Mouse (Mus musculus) heart, embryonic 14.5 days (tissue): ENCODE data around the gene Ankrd35. TPM values are rescaled to one million over a fixed set of nuclear protein-coding genes. Genes with fewer than 3 reads are reported as not detected.

Experiments used
- ATAC-seq: fragments of 200-750 bp; cut with Nextera tagmentation; 2 replicates; pipeline ENCODE4 v1.8.0; 2017; ENCODE audit warnings: low read depth, moderate TSS enrichment; ENCODE audit not compliant: insufficient number of reproducible peaks, insufficient read depth, low FRiP score
- H3K27ac ChIP-seq, 2 experiments: fragments of 200-500 bp in 1 of 2; fragments of 300-500 bp in 1 of 2; sonication (generic) in 1 of 2; replicated peaks in 1 of 2; 2 replicates each; pipeline ENCODE4 v1.5.1; 2012 to 2014; ENCODE audit warnings: low read depth in 2 of 2, low read length in 2 of 2, control low read depth in 1 of 2, mild to moderate bottlenecking in 1 of 2, mixed read lengths in 1 of 2; ENCODE audit not compliant: control insufficient read depth in 1 of 2, insufficient read depth in 1 of 2
- H3K27me3 ChIP-seq: fragments of 300-500 bp; sonication (generic); 2 replicates; pipeline ENCODE4 v1.6.1; 2014; ENCODE audit warnings: mild to moderate bottlenecking, low read length, control low read depth; ENCODE audit not compliant: control insufficient read depth, insufficient read depth
- H3K36me3 ChIP-seq: fragments of 300-500 bp; sonication (generic); 2 replicates; pipeline ENCODE4 v1.6.1; 2014; ENCODE audit warnings: mild to moderate bottlenecking, control low read depth, low read length, mixed read lengths; ENCODE audit not compliant: control insufficient read depth, insufficient read depth
- H3K4me1 ChIP-seq, 2 experiments: fragments of 200-500 bp in 1 of 2; fragments of 300-500 bp in 1 of 2; sonication (generic) in 1 of 2; 2 replicates each; pipeline ENCODE4 v1.6.1; 2012 to 2014; ENCODE audit warnings: low read length in 2 of 2, control low read depth in 1 of 2, mixed read lengths in 1 of 2; ENCODE audit not compliant: control insufficient read depth in 2 of 2, insufficient read depth in 2 of 2
- H3K4me2 ChIP-seq: fragments of 300-500 bp; sonication (generic); 2 replicates; pipeline ENCODE4 v1.6.1; 2014; ENCODE audit warnings: mild to moderate bottlenecking, low read length
- H3K4me3 ChIP-seq, 2 experiments: fragments of 200-500 bp in 1 of 2; fragments of 300-500 bp in 1 of 2; sonication (generic) in 1 of 2; 2 replicates each; pipeline ENCODE4 v1.5.1; 2012 to 2014; ENCODE audit warnings: low read length in 2 of 2, mild to moderate bottlenecking in 2 of 2, control low read depth in 1 of 2, low read depth in 1 of 2, moderate library complexity in 1 of 2; ENCODE audit not compliant: control insufficient read depth in 1 of 2, insufficient read depth in 1 of 2
- H3K9ac ChIP-seq: fragments of 300-500 bp; sonication (generic); 2 replicates; pipeline ENCODE4 v1.6.1; 2014; ENCODE audit warnings: mild to moderate bottlenecking, low read length
- H3K9me3 ChIP-seq: fragments of 300-500 bp; sonication (generic); 2 replicates; pipeline ENCODE4 v1.6.1; 2016; ENCODE audit warnings: low read length, control low read depth; ENCODE audit not compliant: control insufficient read depth
- WGBS: fragments of 180-500 bp; shearing (Covaris S2); extraction: QIAGEN DNeasy Blood & Tissue Kit; methylation state at CpG from one replicate; pipeline ENCODE4 v1.1.7; 2014; 5-methylcytosine and 5-hydroxymethylcytosine counted together
- polyA plus RNA-seq: library from polyadenylated mRNA; unstranded; fragments of >200 nt; fragmentation: Nextera tagmentation; extraction: Ambion mirVana; gene quantifications from 2 replicates; pipeline ENCODE4 v1.2.1, GENCODE M21; 2014

The Ankrd35 gene
- polyA plus RNA-seq, 1 experiment from 2014 or later, result 0.23 TPM

DNA sequence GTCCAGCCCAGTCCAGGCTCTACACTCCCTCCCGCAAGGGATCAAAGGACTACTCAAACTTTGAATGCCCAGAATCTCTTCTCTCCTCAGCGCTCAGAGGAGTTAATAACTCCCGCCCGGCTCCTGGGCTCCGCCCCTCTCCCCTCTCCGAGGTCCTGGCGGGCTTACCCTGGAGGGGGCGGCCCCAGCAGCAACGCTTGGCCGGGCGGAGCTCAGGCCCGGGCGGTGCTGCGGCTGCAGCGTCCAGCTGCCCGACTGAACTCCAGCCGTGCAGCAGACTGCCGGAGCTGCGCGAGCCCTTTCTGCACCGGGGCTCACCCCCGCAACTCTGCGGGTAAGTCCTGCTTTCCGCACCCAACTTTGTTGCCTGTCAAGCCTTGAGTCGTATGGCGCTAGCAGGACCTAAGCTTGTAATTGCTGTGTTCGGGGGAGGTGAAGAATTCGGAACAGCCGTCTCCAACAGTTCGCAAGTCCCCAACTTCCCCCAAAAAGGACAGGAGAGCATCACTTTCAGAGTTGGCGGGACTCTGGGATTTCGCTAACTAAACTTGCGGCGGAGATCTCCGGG lies 26.4 kb downstream of the Ankrd35 start, which contains the start of gene Pias3:
TSS of gene Pias3 (plus strand) at position 187 of the 568 bp plus-strand sequence.
- peak; percentile 86 for ATAC-seq
- WGBS, result under 1% methylated on average over 35 of the region's 35 CpGs
- Histone ChIP-seq H3K9ac (peak within 1 kb of the TSS; percentile 76), H3K4me1 (peaks cover 4 to 20% of the 10 kb centered on the region in 2 experiments), H3K36me3 (peaks cover 21% of the 10 kb centered on the region), H3K9me3 (no peaks in the 10 kb centered on the region), H3K4me3 (peak within 1 kb of the TSS; percentile 81 to 85), H3K27ac (peak within 1 kb of the TSS; percentile 92 to 95), H3K4me2 (peak within 1 kb of the TSS; percentile 82), H3K27me3 (no peaks in the 10 kb centered on the region)

DNA sequence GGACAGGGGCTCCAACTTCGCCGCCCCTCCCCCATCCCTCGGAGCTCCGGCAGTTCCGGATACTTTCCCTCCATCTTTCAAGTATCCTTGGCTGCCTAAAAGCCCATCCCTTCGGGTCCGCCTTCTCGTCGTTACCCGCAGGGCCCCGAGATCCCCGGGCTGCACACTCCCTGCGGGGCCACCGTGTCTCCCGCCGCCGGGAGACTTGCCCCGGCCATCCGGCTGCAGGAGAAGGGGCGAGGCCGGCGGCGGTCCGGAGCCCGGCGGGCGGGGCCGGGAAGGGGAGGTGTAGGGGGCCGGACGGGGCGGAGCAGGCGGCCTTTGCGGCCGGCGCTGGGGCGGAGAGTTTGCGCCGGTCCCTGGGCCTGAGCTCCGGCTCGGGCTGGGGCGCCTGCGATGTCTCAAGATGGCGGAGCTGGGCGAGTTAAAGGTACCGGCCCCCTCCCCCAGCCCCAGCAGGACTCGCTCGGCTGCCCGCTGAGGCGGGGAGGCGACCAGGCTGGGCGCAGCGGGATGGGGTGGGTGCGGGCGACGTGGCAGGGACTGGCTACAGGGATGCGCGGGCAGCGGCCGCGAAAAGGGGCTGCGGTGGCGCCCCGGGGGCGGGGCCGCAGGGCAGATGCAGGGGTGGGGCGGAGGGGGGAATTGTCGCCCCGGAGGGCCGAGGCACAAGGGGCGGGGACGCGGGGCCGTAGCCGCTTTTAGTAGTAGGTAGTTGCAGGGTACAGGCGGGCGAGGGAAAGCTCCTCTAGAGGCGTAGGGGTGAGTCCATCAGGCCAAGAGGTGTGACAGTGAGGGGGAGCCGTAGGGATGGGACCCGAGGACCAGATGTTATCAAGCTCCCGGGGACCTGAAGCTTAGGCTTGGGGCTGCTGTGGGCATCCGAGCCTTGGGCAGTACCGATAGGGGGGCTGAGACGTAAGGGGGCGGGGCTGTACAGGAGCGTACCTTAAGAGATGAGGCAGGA lies 27.1 kb downstream of the Ankrd35 start:
- H3K4me1 ChIP-seq, result peaks cover 4 to 20% of the 10 kb centered on the region in 2 experiments
- peak overlapping the region; percentile 92 to 95 for H3K27ac ChIP-seq
- under 1% methylated on average over 84 of the region's 85 CpGs for WGBS
- H3K4me2 ChIP-seq, result peak overlapping the region; percentile 82
- peak; percentile 91 for ATAC-seq
- H3K36me3 ChIP-seq, result peaks cover 28% of the 10 kb centered on the region
- H3K27me3 ChIP-seq, result no peaks in the 10 kb centered on the region
- peak overlapping the region; percentile 81 to 85 for H3K4me3 ChIP-seq
- H3K9me3 ChIP-seq, result no peaks in the 10 kb centered on the region
- H3K9ac ChIP-seq, result peak overlapping the region; percentile 76

DNA sequence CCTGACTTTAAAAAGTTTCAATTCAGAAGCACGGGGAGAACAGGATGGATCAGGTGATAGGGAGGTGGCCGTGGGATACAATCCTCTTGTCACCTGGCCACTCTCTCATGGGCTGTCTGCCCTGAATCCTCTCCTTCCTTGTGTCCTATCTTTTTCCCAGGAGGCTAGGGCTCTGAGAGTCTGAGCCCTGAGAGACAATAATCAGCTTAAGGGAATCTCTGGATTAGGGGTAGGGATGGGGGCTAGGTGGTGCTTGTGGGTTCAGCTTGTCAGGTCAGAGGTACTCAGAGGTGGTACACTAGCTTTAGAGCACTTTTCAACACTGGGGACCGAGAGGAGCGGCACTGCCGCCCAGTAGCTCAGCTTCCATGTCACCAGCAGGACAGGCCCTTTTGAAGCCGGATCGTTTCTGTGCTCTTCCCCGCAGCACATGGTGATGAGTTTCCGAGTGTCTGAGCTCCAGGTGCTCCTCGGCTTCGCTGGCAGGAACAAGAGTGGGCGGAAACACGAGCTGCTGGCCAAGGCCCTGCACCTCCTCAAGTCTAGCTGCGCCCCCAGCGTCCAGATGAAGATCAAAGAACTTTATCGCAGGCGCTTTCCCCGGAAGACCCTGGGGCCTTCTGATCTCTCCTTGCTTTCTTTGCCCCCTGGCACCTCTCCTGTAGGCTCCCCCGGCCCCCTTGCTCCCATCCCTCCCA lies 29.2 kb downstream of the Ankrd35 start:
- H3K27ac ChIP-seq, result no peak overlapping the region
- H3K27me3 ChIP-seq, result no peaks in the 10 kb centered on the region
- ATAC-seq, result no peak
- H3K9ac ChIP-seq, result no peak overlapping the region
- H3K4me3 ChIP-seq, result no peak overlapping the region
- WGBS, result 41% methylated on average over 19 of the region's 19 CpGs
- no peaks in the 10 kb centered on the region for H3K9me3 ChIP-seq
- H3K36me3 ChIP-seq, result peaks cover 49% of the 10 kb centered on the region
- H3K4me2 ChIP-seq, result no peak overlapping the region
- H3K4me1 ChIP-seq, result peaks cover 2 to 20% of the 10 kb centered on the region in 2 experiments

DNA sequence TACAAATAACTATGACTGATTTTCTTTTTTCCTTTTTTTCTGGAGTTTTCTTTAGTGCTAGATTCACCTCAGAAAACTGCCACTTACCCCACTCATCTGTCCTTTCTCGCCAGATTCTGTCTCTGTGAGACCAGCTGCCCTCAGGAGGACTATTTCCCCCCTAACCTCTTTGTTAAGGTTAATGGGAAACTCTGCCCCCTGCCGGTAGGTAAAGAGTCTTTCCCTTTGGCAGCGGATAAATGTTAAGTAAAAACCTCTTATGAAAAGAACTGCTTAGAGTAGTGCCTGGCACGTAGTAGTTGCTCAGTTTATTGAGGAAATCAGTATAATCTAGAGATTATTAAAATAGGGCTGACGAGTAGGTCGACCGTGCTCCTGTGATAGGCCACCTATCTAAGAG lies 30.4 kb downstream of the Ankrd35 start:
- Histone ChIP-seq H3K4me2 (no peak overlapping the region), H3K4me3 (no peak overlapping the region), H3K4me1 (peaks cover 2 to 13% of the 10 kb centered on the region in 2 experiments), H3K9me3 (no peaks in the 10 kb centered on the region), H3K27ac (no peak overlapping the region), H3K27me3 (no peaks in the 10 kb centered on the region), H3K9ac (no peak overlapping the region), H3K36me3 (peaks cover 62% of the 10 kb centered on the region)
- no peak for ATAC-seq
- 52% methylated on average over 7 of the region's 7 CpGs for whole genome bisulfite sequencing

DNA sequence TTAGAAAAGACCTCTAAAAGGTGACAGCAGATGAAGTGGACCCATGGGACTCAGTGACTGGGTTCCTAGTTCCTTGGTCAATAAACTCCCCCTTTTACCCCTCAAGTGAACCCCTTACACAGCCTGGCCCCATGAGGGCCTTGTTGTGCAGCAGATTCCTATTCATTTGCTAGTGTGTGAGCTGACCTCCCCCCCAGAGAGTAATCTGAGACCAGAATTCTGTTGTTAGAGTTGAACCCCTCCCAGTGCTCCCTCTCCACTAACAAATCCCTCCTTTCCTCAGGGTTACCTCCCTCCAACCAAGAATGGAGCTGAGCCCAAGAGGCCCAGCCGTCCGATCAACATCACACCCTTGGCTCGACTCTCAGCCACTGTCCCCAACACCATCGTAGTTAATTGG lies 31.1 kb downstream of the Ankrd35 start:
- Histone ChIP-seq H3K27me3 (no peaks in the 10 kb centered on the region), H3K9me3 (no peaks in the 10 kb centered on the region), H3K27ac (no peak overlapping the region), H3K36me3 (peaks cover 67% of the 10 kb centered on the region), H3K4me1 (peaks cover 2 to 8% of the 10 kb centered on the region in 2 experiments), H3K4me2 (no peak overlapping the region), H3K4me3 (no peak overlapping the region), H3K9ac (no peak overlapping the region)
- ATAC-seq, result no peak
- 83% methylated on average over 4 of the region's 4 CpGs for WGBS

DNA sequence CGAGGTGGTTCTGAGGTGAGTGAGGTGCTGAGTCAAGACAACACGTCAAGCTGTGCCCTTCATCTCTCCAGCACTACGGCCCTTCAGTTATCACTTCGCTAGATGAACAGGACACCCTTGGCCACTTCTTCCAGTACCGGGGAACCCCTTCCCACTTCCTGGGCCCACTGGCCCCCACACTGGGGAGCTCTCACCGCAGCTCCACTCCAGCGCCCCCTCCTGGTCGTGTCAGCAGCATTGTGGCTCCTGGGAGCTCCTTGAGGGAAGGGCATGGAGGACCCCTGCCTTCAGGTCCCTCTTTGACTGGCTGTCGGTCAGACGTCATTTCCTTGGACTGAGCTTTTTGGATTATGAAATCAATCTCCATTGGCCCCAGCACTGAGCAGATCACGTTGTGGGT lies 34.8 kb downstream of the Ankrd35 start:
- Histone ChIP-seq H3K27me3 (no peaks in the 10 kb centered on the region), H3K36me3 (peaks cover 62% of the 10 kb centered on the region), H3K9ac (no peak overlapping the region), H3K4me3 (no peak overlapping the region), H3K4me1 (peaks cover 0 to 6% of the 10 kb centered on the region in 2 experiments; a peak in 2 of 4 replicates), H3K9me3 (no peaks in the 10 kb centered on the region), H3K27ac (no peak overlapping the region), H3K4me2 (no peak overlapping the region)
- no peak for ATAC-seq
- WGBS, result 64% methylated on average over 11 of the region's 11 CpGs

DNA sequence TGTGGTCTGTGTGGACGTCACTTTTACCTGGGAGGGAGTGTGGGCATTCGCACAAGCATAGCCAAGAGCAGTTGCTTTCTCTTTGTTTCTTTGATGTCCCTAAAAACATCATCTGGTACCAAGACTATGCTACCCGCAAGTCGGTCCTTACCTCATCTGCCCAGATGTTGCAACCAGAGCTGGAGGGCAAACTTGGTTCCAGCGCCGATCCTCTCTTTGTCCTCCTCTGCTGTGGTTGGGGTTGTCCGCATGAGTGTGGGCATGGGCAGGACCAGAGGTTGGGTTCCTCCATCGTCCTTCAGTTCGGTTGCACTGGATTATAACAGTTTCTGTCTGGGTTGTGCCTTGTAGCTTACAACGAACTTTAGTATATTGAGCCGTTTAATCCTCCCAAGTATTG lies 36.3 kb downstream of the Ankrd35 start:
- Histone ChIP-seq H3K27me3 (no peaks in the 10 kb centered on the region), H3K4me2 (no peak overlapping the region), H3K9me3 (no peaks in the 10 kb centered on the region), H3K36me3 (peaks cover 57% of the 10 kb centered on the region), H3K27ac (no peak overlapping the region), H3K4me3 (no peak overlapping the region), H3K4me1 (peaks cover 0 to 6% of the 10 kb centered on the region in 2 experiments; a peak in 2 of 4 replicates), H3K9ac (no peak overlapping the region)
- 94% methylated on average over 11 of the region's 11 CpGs for WGBS
- no peak for ATAC-seq
